Mouse (Mus musculus) olfactory bulb, adult 2 months (tissue): Measurements from ENCODE around the gene Itpkb.

Source experiments
- CTCF ChIP-seq: fragments of 200-500 bp; IDR thresholded peaks from 2 replicates; pipeline ENCODE4 v1.5.1; 2012; ENCODE audit warnings: low read depth, mild to moderate bottlenecking, low read length, moderate library complexity; ENCODE audit not compliant: insufficient read depth
- POLR2A ChIP-seq: fragments of 200-500 bp; IDR thresholded peaks from 2 replicates; pipeline ENCODE4 v1.6.1; 2012; ENCODE audit warnings: mild to moderate bottlenecking, low read depth, low read length, moderate library complexity; ENCODE audit not compliant: insufficient read depth

- TF ChIP-seq CTCF (0 out of 2 replicates have a peak, but pooled peaks have one; percentile 26), POLR2A (no peak)
Observed at GRCm38 (mm10) chr1:180428101-180428712, 97.9 kb downstream of the Itpkb start.
